Mouse (Mus musculus): ENCODE results near the gene Foxo1. TPM values are rescaled to one million over a fixed set of nuclear protein-coding genes. Genes with fewer than 3 reads are reported as not detected.

Foxo1 gene
- polyA plus RNA-seq, 1 experiment from 2014 or later: 3.9 TPM

- Histone ChIP-seq H3K36me3 (replicated peaks; ENCODE audit: control insufficient read depth, insufficient read depth) (no peaks in the 10 kb centered on the region), H3K9ac (no peak overlapping the region), H3K27ac (no peak overlapping the region), H3K9me3 (ENCODE audit: control insufficient read depth, low read length) (no peaks in the 10 kb centered on the region), H3K27me3 (ENCODE audit: control insufficient read depth, insufficient read depth, low read length) (no peaks in the 10 kb centered on the region), H3K4me1 (replicated peaks; ENCODE audit: control insufficient read depth, insufficient read depth, low read length) (no peaks in the 10 kb centered on the region), H3K4me3 (replicated peaks; ENCODE audit: low read length) (no peak overlapping the region), H3K4me2 (replicated peaks) (no peak overlapping the region)
- DNase-seq (ENCODE audit: low spot score) (no peak), ATAC-seq (ENCODE audit: low FRiP score) (no peak)
- WGBS: 94% methylated on average over 5 of the region's 5 CpGs
Measured at GRCm38 (mm10) chr3:52325006-52325405, 56.9 kb downstream of the Foxo1 start.

DNA sequence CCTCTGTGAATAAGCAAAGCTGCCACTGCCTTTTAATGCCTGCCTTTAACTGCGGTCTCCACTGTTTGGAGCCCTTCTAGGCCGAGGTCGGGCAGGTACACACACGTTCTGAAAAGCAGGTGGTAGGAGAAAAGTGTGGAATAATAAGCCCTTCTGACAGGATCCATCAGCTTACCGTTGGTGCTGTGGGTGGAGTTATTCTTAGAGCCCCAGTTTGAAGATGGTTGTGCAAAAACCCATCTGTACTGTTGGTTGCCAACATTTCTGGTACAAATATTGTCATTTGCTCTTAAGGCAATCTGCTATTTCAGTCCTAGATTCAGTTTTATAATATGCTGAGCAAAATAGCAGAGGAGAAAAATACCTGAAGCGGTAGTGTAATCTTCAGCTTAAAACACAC, 58.6 kb downstream of the Foxo1 start:
- H3K27me3 ChIP-seq (ENCODE audit: control insufficient read depth, insufficient read depth, low read length): no peaks in the 10 kb centered on the region
- no peak overlapping the region for H3K4me3 ChIP-seq (replicated peaks; ENCODE audit: low read length)
- WGBS: 84% methylated on average over 6 of the region's 6 CpGs
- DNase-seq (ENCODE audit: low spot score) (no peak), ATAC-seq (ENCODE audit: low FRiP score) (no peak)
- H3K4me1 ChIP-seq (replicated peaks; ENCODE audit: control insufficient read depth, insufficient read depth, low read length): no peaks in the 10 kb centered on the region
- H3K9me3 ChIP-seq (ENCODE audit: control insufficient read depth, low read length): no peaks in the 10 kb centered on the region
- H3K36me3 ChIP-seq (replicated peaks; ENCODE audit: control insufficient read depth, insufficient read depth): no peaks in the 10 kb centered on the region
- H3K9ac ChIP-seq: no peak overlapping the region
- no peak overlapping the region for H3K4me2 ChIP-seq (replicated peaks)
- H3K27ac ChIP-seq: no peak overlapping the region

DNA sequence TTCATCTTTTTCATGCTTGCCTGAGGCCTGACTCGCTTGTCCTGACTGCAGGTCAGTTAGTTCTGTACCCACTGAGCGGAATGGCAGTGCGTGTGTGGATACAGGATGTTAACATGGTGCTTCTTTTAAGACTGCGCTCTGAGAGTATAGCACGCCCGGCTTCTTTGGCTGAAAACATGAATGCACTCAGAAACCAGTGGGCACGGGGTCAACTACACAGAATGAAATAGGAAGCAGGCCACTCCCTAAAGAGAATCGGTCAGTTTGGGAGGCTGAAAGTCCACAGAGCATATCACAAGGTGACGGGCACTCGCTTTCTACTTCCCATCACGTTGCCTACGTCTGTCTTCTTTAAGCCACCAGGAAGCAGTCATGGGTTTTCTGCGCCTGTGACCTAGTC, 59.0 kb downstream of the Foxo1 start:
- ATAC-seq (ENCODE audit: low FRiP score) (no peak), DNase-seq (ENCODE audit: low spot score) (no peak)
- no peaks in the 10 kb centered on the region for H3K9me3 ChIP-seq (ENCODE audit: control insufficient read depth, low read length)
- H3K27me3 ChIP-seq (ENCODE audit: control insufficient read depth, insufficient read depth, low read length): no peaks in the 10 kb centered on the region
- no peak overlapping the region for H3K9ac ChIP-seq
- no peak overlapping the region for H3K4me3 ChIP-seq (replicated peaks; ENCODE audit: low read length)
- no peaks in the 10 kb centered on the region for H3K36me3 ChIP-seq (replicated peaks; ENCODE audit: control insufficient read depth, insufficient read depth)
- H3K4me2 ChIP-seq (replicated peaks): no peak overlapping the region
- 83% methylated on average over 13 of the region's 13 CpGs for WGBS
- H3K27ac ChIP-seq: no peak overlapping the region
- H3K4me1 ChIP-seq (replicated peaks; ENCODE audit: control insufficient read depth, insufficient read depth, low read length): no peaks in the 10 kb centered on the region

DNA sequence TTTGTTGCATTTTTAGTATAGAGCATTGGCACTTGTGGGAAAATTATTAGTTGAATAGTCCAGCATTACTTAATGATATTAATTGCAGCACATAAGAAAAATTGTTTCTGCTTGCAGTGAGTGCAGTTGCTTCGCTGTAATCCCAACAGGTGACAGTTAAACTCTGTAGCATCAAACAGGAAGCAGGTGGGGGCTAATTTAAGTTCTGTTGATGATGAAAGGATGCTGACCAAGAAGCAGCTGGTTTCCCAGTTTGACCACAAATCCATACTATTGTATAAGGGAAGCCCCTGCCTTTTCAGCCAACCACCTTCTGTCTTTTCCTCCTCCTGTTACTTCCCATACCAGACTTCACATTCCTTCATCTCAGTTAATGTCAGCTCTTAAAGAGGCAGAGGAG, 63.6 kb downstream of the Foxo1 start:
- no peaks in the 10 kb centered on the region for H3K27me3 ChIP-seq (ENCODE audit: control insufficient read depth, insufficient read depth, low read length)
- H3K4me2 ChIP-seq (replicated peaks): no peak overlapping the region
- DNase-seq (ENCODE audit: low spot score) (no peak), ATAC-seq (ENCODE audit: low FRiP score) (no peak)
- 94% methylated on average over 1 of the region's 1 CpGs for WGBS
- no peaks in the 10 kb centered on the region for H3K4me1 ChIP-seq (replicated peaks; ENCODE audit: control insufficient read depth, insufficient read depth, low read length)
- no peak overlapping the region for H3K9ac ChIP-seq
- no peaks in the 10 kb centered on the region for H3K9me3 ChIP-seq (ENCODE audit: control insufficient read depth, low read length)
- H3K4me3 ChIP-seq (replicated peaks; ENCODE audit: low read length): no peak overlapping the region
- no peak overlapping the region for H3K27ac ChIP-seq
- H3K36me3 ChIP-seq (replicated peaks; ENCODE audit: control insufficient read depth, insufficient read depth): no peaks in the 10 kb centered on the region

GRCm38 (mm10) chr3:52338761-52339160, 70.6 kb downstream of the Foxo1 start:
- Histone ChIP-seq H3K4me3 (replicated peaks; ENCODE audit: low read length) (no peak overlapping the region), H3K27ac (no peak overlapping the region), H3K4me1 (replicated peaks; ENCODE audit: control insufficient read depth, insufficient read depth, low read length) (no peaks in the 10 kb centered on the region), H3K27me3 (ENCODE audit: control insufficient read depth, insufficient read depth, low read length) (no peaks in the 10 kb centered on the region), H3K9me3 (ENCODE audit: control insufficient read depth, low read length) (no peaks in the 10 kb centered on the region), H3K4me2 (replicated peaks) (no peak overlapping the region), H3K36me3 (replicated peaks; ENCODE audit: control insufficient read depth, insufficient read depth) (no peaks in the 10 kb centered on the region), H3K9ac (no peak overlapping the region)
- ATAC-seq (ENCODE audit: low FRiP score) (no peak), DNase-seq (ENCODE audit: low spot score) (no peak)
- 85% methylated on average over 4 of the region's 4 CpGs for WGBS

- Histone ChIP-seq H3K9ac (no peak overlapping the region), H3K4me1 (replicated peaks; ENCODE audit: control insufficient read depth, insufficient read depth, low read length) (no peaks in the 10 kb centered on the region), H3K4me3 (replicated peaks; ENCODE audit: low read length) (no peak overlapping the region), H3K9me3 (ENCODE audit: control insufficient read depth, low read length) (no peaks in the 10 kb centered on the region), H3K27me3 (ENCODE audit: control insufficient read depth, insufficient read depth, low read length) (no peaks in the 10 kb centered on the region), H3K36me3 (replicated peaks; ENCODE audit: control insufficient read depth, insufficient read depth) (no peaks in the 10 kb centered on the region), H3K27ac (no peak overlapping the region), H3K4me2 (replicated peaks) (no peak overlapping the region)
- ATAC-seq (ENCODE audit: low FRiP score): no peak
- WGBS: 91% methylated on average over 12 of the region's 12 CpGs
- no peak for DNase-seq (ENCODE audit: low spot score)
Measured at GRCm38 (mm10) chr3:52340336-52341034, 72.3 kb downstream of the Foxo1 start.

DNA sequence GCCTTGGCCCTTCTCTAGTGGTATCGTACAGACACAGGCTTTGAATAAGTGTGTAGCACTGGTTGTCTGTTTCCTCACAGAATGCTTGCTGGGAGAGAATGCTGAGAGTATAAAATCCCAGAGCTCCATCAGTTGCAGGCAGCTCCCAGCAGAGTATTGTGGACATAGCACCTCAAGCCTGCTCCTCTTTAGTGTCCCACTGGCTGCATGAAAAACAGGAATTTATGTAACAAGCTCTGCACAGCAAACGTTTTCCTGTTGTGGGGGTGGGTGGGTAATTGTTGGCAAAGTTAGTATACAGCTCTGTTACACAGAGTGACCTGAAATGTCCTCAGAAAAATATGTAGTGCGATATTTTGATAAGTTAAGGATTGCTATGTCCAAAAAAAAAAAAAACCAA, 74.1 kb downstream of the Foxo1 start:
- Histone ChIP-seq H3K9me3 (ENCODE audit: control insufficient read depth, low read length) (no peaks in the 10 kb centered on the region), H3K4me2 (replicated peaks) (no peak overlapping the region), H3K27ac (no peak overlapping the region), H3K36me3 (replicated peaks; ENCODE audit: control insufficient read depth, insufficient read depth) (no peaks in the 10 kb centered on the region), H3K4me1 (replicated peaks; ENCODE audit: control insufficient read depth, insufficient read depth, low read length) (no peaks in the 10 kb centered on the region), H3K4me3 (replicated peaks; ENCODE audit: low read length) (no peak overlapping the region), H3K9ac (no peak overlapping the region), H3K27me3 (ENCODE audit: control insufficient read depth, insufficient read depth, low read length) (no peaks in the 10 kb centered on the region)
- DNase-seq (ENCODE audit: low spot score) (no peak), ATAC-seq (ENCODE audit: low FRiP score) (no peak)
- WGBS: 72% methylated on average over 3 of the region's 3 CpGs

DNA sequence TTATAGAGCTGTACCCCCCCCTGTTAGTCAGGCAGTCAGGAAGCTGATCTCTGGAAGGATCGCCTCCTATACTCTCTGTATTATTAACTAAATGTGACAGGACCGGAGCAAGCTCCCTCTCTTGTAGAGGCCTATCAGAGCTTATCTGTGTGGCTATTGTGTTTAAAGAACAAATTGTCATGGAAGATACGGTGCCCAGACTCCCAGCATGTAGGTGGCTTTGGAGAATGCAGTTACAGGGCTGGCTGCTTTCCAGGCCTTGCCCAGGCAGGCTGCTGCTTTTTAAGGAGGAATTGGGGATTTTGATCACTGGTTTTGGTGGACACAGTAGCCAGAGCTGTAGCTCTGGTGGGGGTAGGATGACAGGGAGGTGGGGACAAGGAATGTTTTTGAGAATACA, 74.7 kb downstream of the Foxo1 start:
- H3K27ac ChIP-seq: no peak overlapping the region
- 10% methylated on average over 3 of the region's 3 CpGs for WGBS
- no peaks in the 10 kb centered on the region for H3K27me3 ChIP-seq (ENCODE audit: control insufficient read depth, insufficient read depth, low read length)
- DNase-seq (ENCODE audit: low spot score) (no peak), ATAC-seq (ENCODE audit: low FRiP score) (no peak)
- H3K9ac ChIP-seq: no peak overlapping the region
- H3K4me3 ChIP-seq (replicated peaks; ENCODE audit: low read length): no peak overlapping the region
- H3K4me2 ChIP-seq (replicated peaks): no peak overlapping the region
- no peaks in the 10 kb centered on the region for H3K36me3 ChIP-seq (replicated peaks; ENCODE audit: control insufficient read depth, insufficient read depth)
- H3K4me1 ChIP-seq (replicated peaks; ENCODE audit: control insufficient read depth, insufficient read depth, low read length): 0 out of 2 replicates have a peak, but pooled peaks cover 1% of the 10 kb centered on the region
- no peaks in the 10 kb centered on the region for H3K9me3 ChIP-seq (ENCODE audit: control insufficient read depth, low read length)

GRCm38 (mm10) chr3:52343270-52344070, 75.3 kb downstream of the Foxo1 start:
- WGBS: 80% methylated on average over 6 of the region's 6 CpGs
- H3K4me3 ChIP-seq (replicated peaks; ENCODE audit: low read length): no peak overlapping the region
- H3K27me3 ChIP-seq (ENCODE audit: control insufficient read depth, insufficient read depth, low read length): no peaks in the 10 kb centered on the region

More at GRCm38 (mm10) chr3:52343270-52344070, 75.3 kb downstream of the Foxo1 start:
- Histone ChIP-seq H3K27ac (no peak overlapping the region), H3K36me3 (replicated peaks; ENCODE audit: control insufficient read depth, insufficient read depth) (no peaks in the 10 kb centered on the region), H3K9ac (no peak overlapping the region), H3K4me1 (replicated peaks; ENCODE audit: control insufficient read depth, insufficient read depth, low read length) (0 out of 2 replicates have a peak, but pooled peaks cover 5% of the 10 kb centered on the region), H3K9me3 (ENCODE audit: control insufficient read depth, low read length) (no peaks in the 10 kb centered on the region), H3K4me2 (replicated peaks) (no peak overlapping the region)
- DNase-seq (ENCODE audit: low spot score): no peak
- ATAC-seq (ENCODE audit: low FRiP score): no peak
